Mouse (Mus musculus): ENCODE data around the gene Robo1. TPM values are rescaled to one million over a fixed set of nuclear protein-coding genes. Genes with fewer than 3 reads are reported as not detected.

Gene Robo1
- total RNA-seq, 2 experiments from 2014 or later = not detected

DNA sequence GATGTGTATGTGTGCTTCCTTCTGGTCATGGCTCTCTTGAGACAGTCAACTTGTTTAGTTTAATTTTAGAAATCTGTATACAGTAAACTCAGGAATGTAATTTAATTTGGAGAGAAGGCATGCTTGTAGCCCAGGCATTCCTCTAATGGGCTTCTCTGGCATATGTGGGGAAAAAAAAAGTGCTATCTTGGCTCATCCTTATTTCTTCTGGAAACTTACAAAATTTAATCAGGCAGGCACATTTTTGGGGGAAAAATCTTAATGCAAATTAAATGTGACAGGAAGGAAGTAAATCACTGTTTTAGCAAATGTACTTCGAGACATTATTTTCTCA, 487.2 kb downstream of the Robo1 start:
- ATAC-seq (replicated peaks; ENCODE audit: poor library complexity, severe bottlenecking) = no peak

DNA sequence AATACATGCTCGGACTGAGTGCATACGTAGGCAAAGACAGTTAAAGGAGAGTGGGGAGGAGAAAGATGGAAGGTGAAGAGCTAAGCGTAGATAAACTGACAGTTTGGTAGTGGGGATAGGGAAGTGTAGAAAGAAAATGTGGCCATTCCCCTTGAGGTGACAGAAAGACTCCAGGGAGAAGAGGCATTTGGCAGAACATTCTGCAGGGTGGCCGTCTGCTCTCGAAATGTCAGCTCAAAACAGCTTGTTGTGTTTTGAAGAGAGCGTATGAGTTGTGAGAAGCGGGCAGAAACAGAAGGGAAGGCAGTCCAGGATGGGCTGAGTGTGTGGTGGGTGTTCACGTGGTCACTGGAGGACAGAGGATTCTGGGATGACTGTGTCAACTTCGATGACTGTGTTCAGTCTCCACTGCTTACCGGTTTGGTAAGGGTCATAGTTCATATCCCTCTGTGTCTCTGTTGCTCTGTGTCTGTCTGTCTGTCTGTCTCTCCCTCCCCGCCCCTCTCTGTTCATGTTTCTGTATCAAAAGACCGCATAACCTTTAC, 490.4 kb downstream of the Robo1 start:
- no peak for ATAC-seq (replicated peaks; ENCODE audit: poor library complexity, severe bottlenecking)

DNA sequence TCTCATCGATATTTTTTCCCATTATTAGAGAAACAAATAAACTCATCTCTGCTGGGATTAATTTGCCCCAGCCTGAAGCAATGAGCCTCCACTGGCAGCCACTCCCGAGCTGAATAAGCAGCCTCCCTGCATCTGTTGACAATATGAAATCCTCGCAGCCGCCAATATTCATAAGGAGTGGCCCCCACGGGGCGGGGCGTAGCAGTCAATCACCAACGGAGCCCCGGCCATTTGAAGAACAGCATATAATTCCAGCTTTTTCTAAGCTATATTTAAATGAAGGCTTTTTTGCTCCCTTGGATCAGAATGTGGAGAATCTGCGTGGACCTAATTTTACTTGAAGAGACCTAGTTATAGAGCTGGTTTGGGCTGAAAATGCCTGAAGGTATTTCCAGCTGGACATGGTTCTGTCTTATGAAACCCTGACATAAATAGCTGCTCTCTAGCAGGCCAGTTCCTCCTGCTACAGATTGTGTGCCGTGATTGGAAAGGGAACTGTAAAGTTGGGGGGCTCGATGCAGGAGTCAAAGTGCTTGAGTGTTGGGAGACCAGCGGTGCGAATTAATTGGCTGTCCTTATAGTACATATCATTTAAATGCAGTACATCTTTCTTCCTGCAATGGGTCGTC, 492.1 kb downstream of the Robo1 start:
- no peak for ATAC-seq (replicated peaks; ENCODE audit: poor library complexity, severe bottlenecking)

DNA sequence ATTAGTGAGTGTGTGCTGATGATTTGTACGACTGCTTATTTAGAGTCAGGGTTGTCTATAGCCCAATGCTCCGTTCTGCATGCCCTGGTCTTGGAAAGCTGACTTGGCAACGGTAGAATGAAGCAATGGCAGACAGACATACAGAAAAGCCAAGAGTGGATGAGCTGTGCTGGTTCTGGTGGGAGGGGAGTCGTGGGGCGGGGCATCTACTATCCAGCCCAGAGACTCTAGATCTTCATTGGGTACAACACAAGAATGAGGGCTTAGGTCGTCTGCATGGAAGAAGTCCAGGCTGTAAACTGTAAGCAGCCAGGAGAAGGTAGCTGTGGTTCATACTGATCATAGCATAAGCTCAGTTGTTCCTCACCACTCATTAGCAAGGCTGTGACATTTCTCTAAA, 492.7 kb downstream of the Robo1 start:
- ATAC-seq (replicated peaks; ENCODE audit: poor library complexity, severe bottlenecking) = no peak

DNA sequence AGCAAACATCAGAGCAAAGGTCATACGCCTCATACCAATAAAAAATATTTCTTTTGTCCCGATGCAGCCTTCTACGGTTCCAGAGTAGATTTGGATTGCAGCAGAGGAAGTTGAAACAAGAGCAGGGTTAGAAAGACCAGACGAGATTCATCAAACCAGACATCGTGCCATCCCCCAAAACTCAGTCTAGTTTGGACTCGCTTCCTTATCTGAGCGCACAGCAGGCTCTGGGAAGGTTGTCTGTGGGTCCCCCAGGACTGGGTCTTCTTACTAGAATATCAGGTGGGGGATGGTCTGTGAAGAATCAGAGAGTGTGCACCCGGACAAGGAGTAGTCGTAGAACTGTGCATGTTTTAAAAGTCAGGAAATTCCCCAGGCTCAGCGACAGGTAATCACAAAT, 500.2 kb downstream of the Robo1 start:
- ATAC-seq (replicated peaks; ENCODE audit: poor library complexity, severe bottlenecking) = no peak

DNA sequence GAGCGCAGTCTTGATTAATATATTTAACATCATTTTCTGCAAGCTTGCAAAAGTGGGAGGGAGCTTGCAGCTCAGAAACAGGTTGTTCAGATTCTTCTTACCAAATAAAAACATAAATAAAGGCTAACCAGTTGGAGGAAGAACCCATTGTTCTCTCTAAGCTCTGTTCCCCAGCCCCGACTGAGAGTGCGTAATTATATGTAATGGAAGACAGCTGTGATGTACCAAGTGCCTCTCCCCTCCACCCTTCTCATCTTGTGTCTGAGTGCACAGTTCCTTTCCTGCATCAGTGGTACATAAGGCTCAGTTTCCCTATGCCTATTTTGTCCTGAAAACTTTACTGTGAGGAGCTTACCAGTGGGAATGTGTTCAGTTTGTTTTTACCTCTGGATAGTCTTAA, 502.8 kb downstream of the Robo1 start:
- no peak for ATAC-seq (replicated peaks; ENCODE audit: poor library complexity, severe bottlenecking)

DNA sequence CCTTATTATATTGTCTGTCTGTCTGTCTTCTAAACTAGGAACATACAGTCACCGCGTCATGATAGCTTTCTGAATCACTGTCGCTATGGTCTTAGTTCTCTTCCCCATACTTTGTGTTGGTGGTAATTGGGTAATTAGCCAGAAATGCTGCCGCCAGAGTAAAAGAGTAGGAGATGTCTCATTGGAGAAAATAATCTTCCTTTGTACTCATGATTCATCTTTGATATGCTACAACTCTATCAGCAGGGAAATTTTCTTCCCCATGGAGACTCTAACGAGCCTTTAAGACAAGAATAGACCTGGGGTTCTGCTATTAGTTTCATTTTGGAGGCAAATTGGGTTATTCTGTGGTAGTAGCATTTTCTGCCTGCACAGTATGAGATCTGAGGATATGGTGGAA, 503.4 kb downstream of the Robo1 start:
- ATAC-seq (replicated peaks; ENCODE audit: poor library complexity, severe bottlenecking) = no peak

DNA sequence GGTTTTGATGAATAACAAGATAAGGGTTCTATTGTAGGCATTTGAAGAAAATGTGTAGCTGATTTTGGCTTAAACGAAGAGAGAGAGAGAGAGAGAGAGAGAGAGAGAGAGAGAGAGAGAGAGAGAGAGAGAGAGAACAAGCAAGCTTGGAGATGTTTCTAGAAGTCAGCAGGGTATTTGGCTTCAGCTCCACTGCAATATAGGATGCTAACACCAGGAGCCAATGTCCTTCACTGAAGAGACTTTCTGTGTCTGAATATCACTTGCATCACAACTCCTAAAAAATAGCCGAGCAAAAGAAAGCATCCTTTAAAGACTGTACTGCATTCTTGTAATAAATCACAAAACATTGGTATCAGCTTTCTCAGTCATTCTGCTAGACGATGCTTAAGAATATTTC, 503.8 kb downstream of the Robo1 start:
- no peak for ATAC-seq (replicated peaks; ENCODE audit: poor library complexity, severe bottlenecking)

DNA sequence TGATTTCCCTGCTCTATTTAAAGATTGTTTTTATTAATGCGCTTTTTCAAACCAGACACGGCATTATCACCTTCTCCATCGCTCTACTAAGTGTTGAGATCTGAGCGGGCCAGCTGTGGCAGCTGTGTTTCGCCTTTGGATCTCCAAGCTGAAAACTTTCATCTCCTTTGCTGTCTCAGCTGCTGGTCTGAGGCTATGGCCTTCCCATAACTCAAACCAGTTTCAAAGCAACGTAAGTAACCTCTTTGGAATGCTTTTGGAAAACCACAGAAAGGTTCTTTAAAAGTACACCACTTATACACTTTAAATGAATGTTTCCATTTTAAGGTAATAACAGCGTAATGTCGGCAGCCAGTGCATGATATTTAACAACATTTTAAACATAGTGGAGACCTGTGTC, 520.3 kb downstream of the Robo1 start:
- ATAC-seq (replicated peaks; ENCODE audit: poor library complexity, severe bottlenecking) = no peak

DNA sequence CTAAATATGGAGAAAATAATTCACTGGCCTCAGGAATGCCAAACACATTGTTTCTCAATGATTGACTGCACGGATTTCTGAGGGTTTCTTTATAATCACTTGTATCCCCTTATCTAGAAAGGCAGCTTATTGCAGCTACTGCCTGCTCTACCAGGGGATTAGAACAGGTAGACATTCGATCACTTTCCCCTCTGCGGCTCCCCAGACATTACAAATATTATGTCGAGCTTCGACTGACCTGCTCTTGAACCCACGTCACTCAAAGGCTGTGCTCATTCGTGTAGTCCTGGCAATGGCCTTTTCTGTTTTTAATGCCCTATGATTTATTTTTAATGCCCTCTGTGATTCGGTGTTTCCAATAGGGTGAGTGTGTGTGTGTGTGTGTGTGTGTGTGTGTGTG, 521.4 kb downstream of the Robo1 start:
- ATAC-seq (replicated peaks; ENCODE audit: poor library complexity, severe bottlenecking) = no peak

DNA sequence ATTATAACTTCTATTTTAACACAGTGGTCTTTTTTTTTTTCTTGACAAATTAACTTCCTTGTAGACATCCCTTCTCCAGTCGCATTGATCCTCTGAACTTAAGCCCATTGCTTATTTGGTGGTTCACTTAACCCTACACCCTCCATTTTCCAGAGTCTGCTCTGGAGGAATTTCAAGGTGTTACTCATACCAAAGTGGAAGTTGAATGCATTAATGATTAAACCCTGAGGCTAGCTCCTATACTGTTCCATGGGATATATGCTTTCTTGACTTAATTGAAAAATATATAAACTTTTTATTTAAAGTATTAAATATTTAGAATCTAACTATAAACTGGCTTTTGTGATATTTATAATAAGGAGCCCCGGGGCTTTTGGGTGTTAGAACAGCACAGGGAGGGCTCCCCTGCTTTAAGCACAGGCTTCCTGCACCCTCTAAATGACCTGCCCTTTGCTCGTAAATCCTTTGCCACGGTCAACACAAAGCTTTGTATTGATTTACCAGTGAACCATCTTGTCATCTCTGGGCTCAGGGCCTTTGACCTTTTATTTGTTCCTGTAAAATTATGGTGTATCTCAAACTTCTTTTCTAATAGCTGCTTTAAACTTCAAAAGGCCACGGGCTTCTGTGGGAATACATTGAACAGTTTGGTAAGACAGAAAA, 522.4 kb downstream of the Robo1 start:
- ATAC-seq (replicated peaks; ENCODE audit: poor library complexity, severe bottlenecking) = no peak

DNA sequence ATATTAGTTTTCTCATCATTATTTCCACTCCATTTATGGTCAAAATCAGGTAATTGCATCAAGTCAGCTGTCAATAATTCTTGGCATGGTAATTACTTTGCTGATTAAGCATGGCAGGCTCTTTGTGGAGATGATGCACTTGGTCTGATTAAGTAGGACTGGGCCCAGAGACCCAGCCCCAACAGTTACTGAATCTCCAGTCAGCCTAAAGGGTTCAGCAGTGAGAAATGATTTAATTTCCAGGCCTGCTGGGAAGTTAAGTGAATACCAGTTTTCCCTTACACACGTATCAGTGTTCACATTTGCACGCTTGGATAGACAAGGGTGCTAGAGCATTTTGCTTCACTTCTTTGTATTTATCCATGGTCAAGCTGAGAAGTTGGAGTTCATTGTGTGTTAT, 526.2 kb downstream of the Robo1 start:
- no peak for ATAC-seq (replicated peaks; ENCODE audit: poor library complexity, severe bottlenecking)

DNA sequence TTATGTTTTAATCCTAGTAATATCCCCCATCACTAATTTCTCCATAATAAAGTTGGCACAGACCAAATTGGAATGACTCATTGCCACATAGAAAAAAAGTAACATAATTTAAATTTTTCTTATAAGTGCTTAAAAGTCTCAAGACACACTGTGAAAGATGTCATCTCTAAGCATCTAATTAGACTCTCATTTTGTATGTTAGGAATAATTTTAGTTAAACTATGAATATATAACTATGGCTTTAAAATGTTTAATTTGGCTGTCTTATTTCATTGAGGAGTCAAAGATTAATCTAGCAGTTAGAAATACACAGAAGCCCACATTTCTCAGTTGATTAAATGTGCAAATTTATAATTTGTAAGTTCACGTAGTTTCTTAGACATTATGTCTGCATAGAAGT, 530.9 kb downstream of the Robo1 start:
- no peak for ATAC-seq (replicated peaks; ENCODE audit: poor library complexity, severe bottlenecking)

DNA sequence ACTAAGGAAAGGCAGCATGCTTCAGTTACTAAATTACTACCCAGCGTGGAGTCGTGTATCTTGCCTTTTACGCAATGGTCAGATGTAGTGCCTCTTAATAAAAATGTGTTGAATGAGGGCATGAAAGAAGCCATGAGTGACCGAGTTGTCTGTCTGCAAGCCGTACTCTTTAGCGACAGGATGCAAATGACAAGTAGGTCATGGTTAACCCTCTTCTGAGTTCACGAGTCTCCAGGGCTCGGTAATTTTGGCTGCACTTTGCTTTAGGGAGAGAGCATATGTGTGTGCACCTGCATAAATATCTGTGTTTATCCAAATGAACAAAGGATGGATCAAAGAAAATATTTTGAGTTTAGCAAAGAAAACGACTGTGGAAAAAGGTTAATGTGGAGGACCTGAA, 533.0 kb downstream of the Robo1 start:
- ATAC-seq (replicated peaks; ENCODE audit: poor library complexity, severe bottlenecking) = no peak

DNA sequence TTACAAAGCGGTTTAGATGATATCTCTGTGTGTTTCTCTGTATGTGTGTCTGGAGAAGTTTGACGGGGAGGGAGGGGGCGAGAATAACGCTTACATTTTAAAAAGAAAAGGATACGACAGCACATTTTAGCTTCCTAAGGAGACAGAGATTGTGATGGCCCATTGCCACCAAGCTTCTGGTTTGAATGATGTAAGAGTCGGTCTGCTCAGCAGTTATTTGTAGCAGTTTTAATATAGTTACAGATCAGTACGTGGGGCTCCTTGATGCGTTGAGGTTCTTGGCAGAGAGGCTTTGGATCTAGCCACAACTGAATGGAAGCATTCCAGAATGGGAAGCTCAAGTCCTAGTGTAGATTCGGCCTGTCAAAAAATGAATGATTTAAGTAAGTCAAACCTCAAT, 546.0 kb downstream of the Robo1 start:
- no peak for ATAC-seq (replicated peaks; ENCODE audit: poor library complexity, severe bottlenecking)

DNA sequence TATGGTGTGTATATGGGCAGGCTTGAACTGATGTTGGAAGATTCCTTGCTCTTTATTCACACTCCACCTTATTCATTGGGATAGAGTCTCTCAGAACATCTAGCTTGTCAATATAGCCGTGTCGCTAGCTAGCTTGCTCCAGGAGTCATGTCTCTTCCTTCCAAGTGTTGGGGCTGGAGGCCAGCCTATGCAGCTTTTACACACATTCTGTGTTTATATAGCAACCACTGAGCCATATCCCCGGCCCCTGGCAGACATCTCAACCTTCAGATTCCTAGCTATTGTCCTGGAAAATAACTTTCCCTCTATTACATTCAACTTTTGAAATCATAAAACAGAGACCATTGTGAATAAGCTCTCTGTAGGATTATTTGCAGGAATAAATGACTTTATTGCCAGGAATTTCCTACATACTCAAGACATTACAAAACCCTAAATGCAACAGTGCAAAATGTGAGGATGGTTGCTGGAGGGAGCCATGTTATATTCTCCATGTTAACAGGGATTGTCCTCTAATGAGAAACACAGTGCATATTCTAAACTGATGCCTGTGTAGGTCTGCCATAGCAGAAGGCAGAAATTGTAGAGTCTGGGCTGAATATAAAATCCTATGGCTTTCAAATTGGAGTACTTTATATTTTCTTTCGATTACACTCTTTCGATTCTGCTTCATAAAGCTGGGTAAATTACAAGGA, 546.9 kb downstream of the Robo1 start:
- ATAC-seq (replicated peaks; ENCODE audit: poor library complexity, severe bottlenecking) = no peak

DNA sequence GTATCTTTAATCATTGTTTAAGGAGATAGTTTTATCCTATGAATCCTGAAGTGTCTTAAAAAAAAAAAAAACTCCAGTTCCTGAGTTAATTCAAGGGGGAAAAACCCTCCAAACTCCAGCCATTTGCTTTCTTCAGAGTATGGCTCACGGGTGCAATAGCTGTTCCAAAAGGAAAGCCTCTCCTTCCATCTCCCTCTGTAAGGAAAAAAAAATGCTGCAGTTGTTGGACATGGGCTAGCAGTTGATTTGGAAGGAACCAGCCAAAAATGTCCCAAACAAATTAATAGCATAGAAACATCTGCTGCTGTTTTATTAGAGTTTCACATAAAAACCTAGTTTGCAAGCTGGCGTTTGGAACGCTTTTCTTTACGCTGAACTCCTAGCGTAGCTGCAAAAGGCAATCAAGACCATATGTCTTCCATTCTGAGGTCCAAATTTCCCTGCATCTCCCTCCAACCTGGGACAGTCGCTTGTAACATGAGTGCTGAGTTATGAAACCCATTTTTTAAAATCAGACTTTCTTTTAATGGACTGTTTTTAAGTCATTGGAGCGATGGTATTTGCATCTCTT, 553.7 kb downstream of the Robo1 start:
- ATAC-seq (replicated peaks; ENCODE audit: poor library complexity, severe bottlenecking) = no peak

DNA sequence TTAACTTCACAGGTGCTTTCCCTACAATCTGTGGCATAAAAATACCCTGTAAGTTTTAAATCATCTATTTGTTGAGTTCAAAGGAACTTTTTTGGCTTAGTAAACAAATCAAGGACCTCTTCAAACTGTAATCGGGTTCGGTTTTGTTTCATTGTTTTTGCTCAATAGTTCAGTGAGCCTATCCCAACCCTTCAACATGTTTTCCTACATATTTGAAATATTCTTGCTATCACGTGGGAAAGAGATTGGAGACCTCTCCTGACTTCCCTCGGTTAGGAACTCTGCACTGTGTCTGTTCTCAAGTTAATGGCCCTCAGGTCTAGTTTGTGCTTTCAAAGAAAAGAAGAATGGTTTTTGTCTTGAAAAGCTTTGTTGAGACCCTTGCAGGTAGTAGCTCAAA, 557.9 kb downstream of the Robo1 start:
- ATAC-seq (replicated peaks; ENCODE audit: poor library complexity, severe bottlenecking) = no peak

DNA sequence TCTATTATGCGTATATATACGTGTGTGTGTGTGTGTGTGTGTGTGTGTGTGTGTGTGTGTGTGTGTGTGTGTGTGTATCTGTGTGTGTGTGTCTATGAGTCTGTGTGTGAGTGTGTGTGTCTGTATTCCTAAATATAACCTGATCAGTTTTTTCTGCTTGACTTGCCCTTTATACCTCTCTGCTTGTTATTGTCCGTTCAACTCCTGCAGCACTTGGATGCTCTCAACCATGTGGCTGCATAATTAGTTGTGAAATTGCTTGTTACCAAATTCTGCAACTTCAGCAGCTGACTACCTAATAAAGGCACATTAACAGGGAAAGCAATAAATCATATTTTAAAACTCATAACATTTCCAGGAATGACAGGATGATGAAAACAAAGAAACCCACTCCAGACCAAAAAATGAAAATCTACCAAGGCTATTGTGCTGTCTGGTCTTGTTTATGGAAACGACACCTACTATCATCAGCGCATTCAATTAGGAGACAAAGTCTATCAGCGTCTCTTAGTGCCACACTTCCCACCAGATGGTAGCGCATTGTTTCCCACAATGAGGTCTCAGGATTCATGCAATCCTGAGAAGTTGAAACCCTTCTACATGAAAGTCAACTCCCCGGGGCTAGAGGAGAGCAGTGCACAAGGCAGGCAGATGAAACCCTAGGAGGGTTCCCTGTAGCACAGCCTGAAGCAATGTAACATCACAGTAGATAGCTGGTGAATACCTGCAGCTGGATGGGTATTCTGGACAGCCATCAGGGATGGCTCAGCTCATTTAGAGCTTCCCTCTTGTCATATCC, 567.0 kb downstream of the Robo1 start:
- ATAC-seq (replicated peaks; ENCODE audit: poor library complexity, severe bottlenecking) = no peak

DNA sequence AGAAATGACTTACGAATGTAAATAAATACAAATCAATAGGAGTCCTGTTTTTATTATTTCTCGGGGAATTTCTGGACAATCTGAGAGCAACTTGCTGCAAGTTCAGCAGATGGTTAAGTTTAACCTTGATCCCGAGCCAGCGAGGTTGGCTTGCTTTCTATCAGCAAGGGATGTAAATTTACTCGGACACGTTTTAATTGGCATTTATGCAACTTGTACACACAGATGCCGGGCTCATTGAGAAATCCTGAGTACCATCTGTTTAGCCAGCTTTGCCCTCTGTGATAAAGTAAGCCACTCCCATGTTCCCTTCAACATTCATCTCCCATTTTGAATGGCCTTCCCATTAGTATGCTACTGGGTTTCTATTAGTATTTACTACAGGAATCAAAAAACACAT, 580.0 kb downstream of the Robo1 start:
- ATAC-seq (replicated peaks; ENCODE audit: poor library complexity, severe bottlenecking) = no peak

DNA sequence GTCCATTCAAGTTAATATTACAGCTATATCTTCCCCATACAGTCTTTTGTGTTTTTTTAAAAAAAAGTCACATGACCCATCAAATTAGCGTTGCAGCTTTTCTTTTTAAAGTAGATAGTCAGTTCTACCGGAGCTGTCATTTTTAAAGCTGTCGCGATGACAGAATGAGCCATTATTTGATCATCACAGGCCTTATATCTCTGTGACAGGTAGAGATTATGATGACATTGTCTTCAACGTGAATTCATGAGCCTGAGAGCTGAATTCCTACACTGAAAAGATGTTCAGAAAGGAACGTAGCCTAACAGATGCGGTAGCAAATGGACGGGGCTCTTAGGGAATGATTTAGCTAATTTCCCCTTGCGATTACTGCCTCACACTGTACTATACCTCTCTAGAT, 581.3 kb downstream of the Robo1 start:
- ATAC-seq (replicated peaks; ENCODE audit: poor library complexity, severe bottlenecking) = no peak

Data from granulocyte monocyte progenitor cell, adult 5-6 weeks (primary cell).